Mouse (Mus musculus) urinary bladder, adult 2 months (tissue): ENCODE data around the gene Mrps26. TPM values are rescaled to one million over a fixed set of nuclear protein-coding genes. Genes with fewer than 3 reads are reported as not detected.
"Not testable (repeated sequence)": the region's sequence is repeated elsewhere in the genome, so short reads cannot be mapped to it uniquely, and the experiment has no call there.

Source experiments
- DNase-seq: peaks from one replicate; pipeline ENCODE4 v3.0.0; 2022; ENCODE audit warnings: low spot score
- polyA plus RNA-seq: library from polyadenylated mRNA; depleted of rRNA; stranded (reverse); fragments of >200 nt; gene quantifications from 2 replicates; pipeline ENCODE4 v1.2.3, GENCODE M21; 2012; rRNA removed

Gene Mrps26
- polyA plus RNA-seq, 1 experiment = 56.9 TPM

DNA sequence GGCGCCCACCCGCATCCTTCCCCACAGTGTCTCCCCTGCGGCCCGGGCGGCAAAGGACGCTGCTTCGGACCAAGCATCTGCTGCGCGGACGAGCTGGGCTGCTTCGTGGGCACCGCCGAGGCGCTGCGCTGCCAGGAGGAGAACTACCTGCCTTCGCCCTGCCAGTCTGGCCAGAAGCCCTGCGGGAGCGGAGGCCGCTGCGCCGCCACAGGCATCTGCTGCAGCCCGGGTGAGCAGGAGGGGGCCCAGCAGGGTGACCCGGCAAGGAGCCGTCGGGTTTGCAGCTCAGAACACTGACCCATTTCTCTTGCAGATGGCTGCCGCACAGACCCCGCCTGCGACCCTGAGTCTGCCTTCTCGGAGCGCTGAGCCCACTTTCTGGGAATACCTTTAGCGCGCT, 13.0 kb downstream of the Mrps26 start:
- not testable (repeated sequence) for DNase-seq

- no peak for DNase-seq
These were observed 13.5 kb downstream of the Mrps26 start for GRCm38 (mm10) chr2:130577021-130577420.

DNA sequence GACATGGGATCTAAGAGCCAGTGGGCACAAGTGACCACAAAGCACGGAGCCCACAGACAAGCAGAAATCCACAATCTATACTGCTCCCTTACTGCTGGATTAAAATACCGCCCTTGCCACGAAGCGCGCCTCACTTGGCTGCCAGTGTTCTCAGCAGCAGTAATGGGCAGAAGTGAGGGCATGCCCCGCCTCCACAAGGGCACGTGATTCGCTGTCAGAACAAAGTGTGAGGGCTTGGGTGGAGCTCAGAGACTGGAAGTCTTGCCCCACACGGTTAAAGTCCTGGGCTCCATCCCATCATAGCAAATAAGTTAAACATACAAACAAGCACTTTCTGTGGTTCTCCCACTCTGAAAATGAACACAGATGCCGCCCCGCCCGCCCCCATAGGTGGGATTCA, 14.1 kb downstream of the Mrps26 start:
- DNase-seq = no peak

DNA sequence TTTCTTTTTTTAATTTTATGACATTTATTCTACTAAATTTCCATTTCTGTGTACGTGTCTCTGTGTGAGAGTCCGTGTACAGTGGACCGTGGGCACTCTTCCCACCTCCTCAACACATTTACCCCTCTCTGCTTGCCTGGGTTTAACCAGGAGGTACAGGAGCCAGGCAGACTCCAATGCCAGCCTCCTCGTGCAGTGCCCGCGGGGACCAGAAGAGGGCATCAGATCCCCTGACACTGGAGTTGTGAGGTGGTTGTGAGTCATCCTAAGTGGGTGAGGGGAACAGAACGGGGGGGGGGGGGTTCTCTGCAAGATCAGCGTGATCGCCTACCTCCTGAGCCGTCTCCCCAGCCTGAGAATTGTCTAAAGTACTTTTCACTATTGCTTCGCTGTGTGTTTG, 14.6 kb downstream of the Mrps26 start:
- peak; percentile 43 for DNase-seq

DNA sequence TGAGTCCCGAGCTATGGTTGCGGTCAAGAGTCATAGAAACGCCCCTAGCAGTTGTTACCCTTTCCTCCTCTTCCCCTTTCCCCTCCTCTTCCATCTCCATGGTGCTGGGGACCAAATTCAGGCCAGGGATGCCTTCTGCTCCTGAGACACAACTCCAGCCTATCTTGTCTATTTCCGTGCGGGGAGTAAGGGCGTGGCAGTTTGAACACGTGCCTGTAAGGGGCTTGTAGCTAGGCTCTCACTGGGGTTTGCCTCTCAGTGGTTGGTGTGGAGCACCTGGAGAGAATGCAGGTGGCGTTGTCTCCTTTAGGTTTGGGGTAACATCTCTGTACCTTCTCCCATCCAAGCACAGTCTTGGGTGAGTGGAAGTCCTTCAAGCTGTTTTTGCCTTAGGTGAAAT, 16.2 kb downstream of the Mrps26 start:
- DNase-seq = no peak

GRCm38 (mm10) chr2:130581201-130581600, 17.7 kb downstream of the Mrps26 start:
- DNase-seq = no peak

GRCm38 (mm10) chr2:130582552-130582951, 19.0 kb downstream of the Mrps26 start, which contains the start of gene Avp:
Avp (minus strand) TSS chr2:130582554.
- DNase-seq = no peak

DNA sequence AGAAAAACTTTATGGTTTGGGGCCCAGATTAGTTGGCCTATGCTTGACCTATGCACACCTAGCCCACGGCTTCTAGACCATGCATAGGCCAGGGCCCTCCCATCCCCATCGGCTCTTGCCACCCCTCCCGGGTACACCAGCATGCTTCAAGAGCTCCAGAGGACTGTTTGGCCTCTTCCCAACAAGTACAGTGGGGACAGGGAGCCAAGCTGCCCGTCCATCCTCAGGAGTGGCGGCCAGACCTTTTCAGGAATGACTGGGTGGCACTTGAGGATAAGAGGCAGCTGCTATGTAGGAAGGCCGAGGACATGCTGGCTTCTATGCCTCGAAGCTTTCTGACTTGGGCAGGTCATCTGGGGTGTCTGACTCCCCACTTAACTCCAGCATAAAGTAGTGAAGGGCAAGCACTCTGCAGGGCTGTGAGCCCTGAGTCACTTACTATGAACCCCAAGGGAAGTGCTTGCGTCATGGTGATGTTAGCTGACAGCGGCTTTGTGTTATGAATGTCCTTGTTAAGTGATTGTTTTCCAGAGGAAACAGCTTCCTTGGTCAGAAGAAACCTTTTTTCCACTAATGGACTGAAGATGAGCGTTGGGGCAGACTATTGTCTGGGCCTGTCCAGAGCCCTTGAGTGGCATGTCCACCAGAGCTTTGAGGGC, 20.5 kb downstream of the Mrps26 start:
- DNase-seq = no peak

DNA sequence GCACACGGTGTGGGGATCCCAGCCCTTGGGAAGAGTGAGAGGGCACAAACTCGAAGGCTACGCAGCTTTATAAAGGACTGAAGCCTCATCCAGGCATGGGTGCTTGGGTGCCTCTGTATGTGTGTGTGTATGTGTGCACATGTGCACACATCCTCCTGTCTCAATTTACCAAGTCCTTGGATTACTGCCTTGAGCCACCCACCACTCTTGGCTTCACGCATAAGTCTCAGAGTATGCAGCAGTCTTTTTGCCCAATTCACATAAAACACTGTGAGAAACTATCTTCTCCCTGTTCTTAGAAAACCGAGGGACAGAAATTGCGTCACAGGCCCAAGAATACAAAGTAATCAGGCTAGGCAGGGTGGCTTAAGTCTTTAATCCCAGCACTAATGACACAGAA, 22.5 kb downstream of the Mrps26 start:
- no peak for DNase-seq

- no peak for DNase-seq
These were observed 24.8 kb downstream of the Mrps26 start for GRCm38 (mm10) chr2:130588373-130588772.

- no peak for DNase-seq
These were observed 25.6 kb downstream of the Mrps26 start for GRCm38 (mm10) chr2:130589157-130589556.

DNA sequence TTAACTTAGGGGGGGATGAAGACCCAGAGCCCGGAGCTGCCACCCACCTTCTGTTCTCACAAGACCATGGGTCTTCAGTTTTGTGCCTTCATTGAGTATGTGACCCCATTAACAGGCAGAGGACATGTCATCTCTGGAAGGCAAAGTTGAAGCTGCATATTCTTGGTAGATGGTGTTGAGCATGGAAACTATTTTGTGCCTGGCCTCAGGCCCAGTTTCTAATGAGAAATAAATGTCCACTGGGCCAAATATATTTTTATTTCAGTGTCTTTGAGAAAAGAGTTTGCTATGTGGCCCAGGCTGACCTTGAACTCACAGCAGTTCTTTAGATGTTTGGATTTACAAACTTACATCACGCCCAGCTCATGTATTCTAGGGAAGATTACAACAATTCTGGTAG, 26.2 kb downstream of the Mrps26 start:
- no peak for DNase-seq

- no peak for DNase-seq
These were observed 27.5 kb downstream of the Mrps26 start for GRCm38 (mm10) chr2:130591016-130591415.

DNA sequence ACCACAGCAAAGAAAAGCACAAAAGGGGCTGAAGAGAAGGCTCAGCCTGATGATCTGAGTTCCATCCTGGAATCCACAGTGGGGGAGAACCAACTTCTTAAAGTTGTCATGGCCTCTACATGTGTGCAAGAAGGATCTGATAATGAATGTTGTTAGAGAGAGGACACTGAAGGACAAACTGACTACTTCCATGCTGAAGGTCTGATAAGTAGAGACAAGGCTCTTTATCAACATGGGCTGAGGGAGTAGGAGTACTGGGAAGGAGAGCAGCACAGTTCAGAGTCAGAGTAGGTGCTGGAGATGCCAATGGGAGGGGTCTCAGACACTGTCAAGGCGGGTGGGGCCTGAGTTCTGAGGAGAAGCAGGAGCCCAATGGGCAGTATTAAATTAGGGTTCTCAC, 32.1 kb downstream of the Mrps26 start:
- DNase-seq = no peak

GRCm38 (mm10) chr2:130597601-130598010, 34.1 kb downstream of the Mrps26 start:
- no peak for DNase-seq

DNA sequence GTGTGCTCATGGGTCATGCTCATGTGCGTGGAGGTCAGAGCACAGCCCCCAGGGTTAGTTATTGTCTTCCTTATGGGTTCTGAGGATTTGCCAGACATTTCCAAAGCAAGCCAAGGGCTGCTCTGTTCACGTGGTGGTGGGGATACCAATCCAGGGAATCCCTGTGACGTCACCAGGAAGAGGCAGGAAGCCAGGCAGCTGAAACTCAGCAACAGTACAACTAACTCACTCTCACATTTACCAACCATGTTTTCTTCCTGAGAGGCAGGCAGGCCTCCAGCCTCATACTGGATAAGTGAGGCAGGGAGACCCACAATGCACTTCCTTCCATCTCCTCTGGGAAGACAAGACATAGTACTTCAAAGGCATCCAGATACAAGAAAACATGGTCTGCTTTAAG, 34.9 kb downstream of the Mrps26 start:
- no peak for DNase-seq

DNA sequence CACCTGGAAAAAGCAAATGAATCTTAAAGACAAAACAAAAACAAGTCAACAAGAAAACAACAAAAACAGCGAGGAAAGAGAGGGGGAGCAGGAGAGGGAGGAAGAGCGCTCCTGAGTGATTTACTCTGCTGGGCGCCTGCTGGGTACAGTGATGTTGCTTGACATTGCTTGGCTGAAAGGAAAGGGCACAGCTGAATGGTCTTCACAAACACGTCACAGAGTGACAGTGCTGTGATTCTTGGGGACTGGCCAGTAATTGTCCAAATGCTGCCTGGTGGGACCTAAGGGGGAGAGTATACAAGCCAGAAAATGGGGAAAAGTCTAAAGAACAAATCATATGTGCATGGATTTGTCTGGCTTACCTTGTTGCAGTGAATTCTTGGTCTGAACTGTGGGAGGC, 38.7 kb downstream of the Mrps26 start:
- DNase-seq = no peak

DNA sequence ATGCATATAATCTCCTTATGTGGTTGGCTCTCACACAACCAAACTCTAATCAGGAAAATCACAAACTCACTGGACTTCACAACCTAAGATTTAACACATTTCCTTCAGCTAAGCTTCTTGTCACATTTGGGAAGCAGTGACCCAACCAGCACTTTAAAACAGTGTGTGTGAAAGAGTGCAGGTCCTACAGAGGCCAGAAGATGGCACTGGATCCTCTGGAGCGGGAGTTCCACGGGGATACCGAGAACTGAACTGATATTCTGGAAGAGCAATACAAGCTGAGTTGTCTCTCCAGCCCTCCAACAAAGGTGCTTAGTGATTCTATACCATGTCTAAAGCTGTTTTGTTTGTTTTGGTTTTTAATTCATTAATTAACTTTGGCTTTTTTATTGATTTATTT, 49.5 kb downstream of the Mrps26 start:
- DNase-seq = no peak

Other genes with a start within 250 kb of the Mrps26 start
- gene Cpxm1, start 166.2 kb upstream of the Mrps26 start, polyA plus RNA-seq = 99.0 and 108 TPM in 2 replicates
- not detected in 2 replicates for gene Gm28372, start 158.5 kb upstream of the Mrps26 start, polyA plus RNA-seq
- gene 1700020A23Rik, start 158.5 kb upstream of the Mrps26 start, polyA plus RNA-seq = not detected in 2 replicates
- gene Tmem239, start 157.3 kb upstream of the Mrps26 start, polyA plus RNA-seq = not detected in 2 replicates
- gene Vps16, start 139.4 kb upstream of the Mrps26 start, polyA plus RNA-seq = 77.3 and 89.2 TPM in 2 replicates
- 20.6 and 24.2 TPM in 2 replicates for gene Pced1a, start 139.0 kb upstream of the Mrps26 start, polyA plus RNA-seq
- gene Ptpra, start 113.5 kb upstream of the Mrps26 start, polyA plus RNA-seq = 88.9 and 90.1 TPM in 2 replicates
- gene Oxt, start 12.4 kb downstream of the Mrps26 start, polyA plus RNA-seq = not detected in 2 replicates
- gene Avp, start 18.8 kb downstream of the Mrps26 start, polyA plus RNA-seq = not detected in 2 replicates
- 4.4 and 4.9 TPM in 2 replicates for gene Fastkd5, start 66.3 kb downstream of the Mrps26 start, polyA plus RNA-seq
- gene Ubox5, start 66.3 kb downstream of the Mrps26 start, polyA plus RNA-seq = 5.8 and 6.9 TPM in 2 replicates
- 5.9 and 6.2 TPM in 2 replicates for gene Lzts3, start 79.1 kb downstream of the Mrps26 start, polyA plus RNA-seq
- 115 and 119 TPM in 2 replicates for gene Ddrgk1, start 100.9 kb downstream of the Mrps26 start, polyA plus RNA-seq
- 32.4 and 46.0 TPM in 2 replicates for gene Itpa, start 103.9 kb downstream of the Mrps26 start, polyA plus RNA-seq
- 0.77 and 0.84 TPM in 2 replicates for gene Slc4a11, start 133.8 kb downstream of the Mrps26 start, polyA plus RNA-seq